Mouse (Mus musculus) naive thymus-derived CD4-positive, alpha-beta T cell, adult 2 months (primary cell): ENCODE results near the gene Gp5.
"Not testable (repeated sequence)": the region's sequence is repeated elsewhere in the genome, so short reads cannot be mapped to it uniquely, and the experiment has no call there.

ENCODE experiments used
- DNase-seq: peaks from one replicate; pipeline ENCODE4 v3.0.0-alpha.2; 2011; ENCODE audit warnings: low read depth

Gene Gp5

DNA sequence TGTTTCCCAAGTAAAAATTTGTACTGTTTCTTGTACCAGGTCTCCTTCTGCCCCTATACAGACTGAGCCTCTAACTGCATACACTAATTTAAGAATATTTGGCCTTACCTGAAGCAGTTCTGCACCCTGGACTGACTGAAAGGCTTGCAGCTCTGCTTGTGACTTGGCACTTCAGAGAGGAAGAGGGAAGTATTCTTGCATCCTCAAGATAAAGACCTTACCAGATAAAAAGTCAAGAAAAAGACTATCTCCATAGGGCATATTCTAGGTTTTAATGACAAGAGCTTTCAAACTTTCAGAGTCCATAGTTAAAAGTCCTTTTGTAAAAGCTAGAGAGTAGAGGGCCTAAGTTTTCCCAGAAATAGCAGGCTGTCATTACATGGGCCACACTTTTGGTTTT is at the start of gene Gp5:
Gp5 (minus strand) TSS at position 133 of the 400 bp plus-strand sequence.
- no peak for DNase-seq

DNA sequence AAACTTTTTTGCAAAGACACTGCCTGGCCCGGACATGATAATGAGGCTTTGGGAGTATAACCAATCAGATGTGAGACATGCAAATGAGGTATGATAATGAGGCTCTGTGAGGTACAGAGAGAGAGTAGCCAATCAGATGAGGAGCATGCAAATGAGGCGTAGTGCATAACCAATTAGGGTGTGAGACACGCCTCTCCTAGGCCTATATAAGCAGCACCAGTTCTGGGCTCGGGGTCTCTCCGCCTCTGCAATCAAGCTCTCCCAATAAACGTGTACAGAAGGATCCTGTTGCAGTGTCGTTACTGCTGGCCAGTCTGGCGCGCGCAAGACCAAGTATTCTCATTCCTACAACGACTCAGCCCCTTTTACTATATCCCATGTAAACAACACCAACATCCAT is 42.9 kb upstream of the Gp5 start:
- DNase-seq, result not testable (repeated sequence)

DNA sequence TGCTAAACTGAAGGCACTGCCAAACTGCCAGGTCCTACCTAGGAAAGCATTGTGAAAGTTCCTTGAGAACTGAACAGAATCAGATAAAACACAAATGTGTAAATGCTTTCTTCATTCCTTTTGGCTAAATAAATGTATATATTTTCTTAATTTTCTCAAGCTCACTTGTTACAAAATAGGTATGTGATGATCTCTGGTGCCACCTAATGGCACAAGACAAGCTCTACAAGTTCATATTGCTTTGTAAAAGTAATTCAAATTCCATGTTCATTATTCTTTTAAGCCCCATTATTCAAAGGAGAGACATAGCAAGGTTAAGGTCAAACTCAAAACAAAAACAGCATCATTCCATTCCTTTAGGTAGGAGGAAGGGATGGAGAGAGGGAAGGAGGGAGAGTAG is 3.7 kb upstream of the Gp5 start:
- peak; percentile 53 for DNase-seq

GRCm38 (mm10) chr16:30310171-30310515 is 436 bp downstream of the Gp5 start:
- no peak for DNase-seq

GRCm38 (mm10) chr16:30309395-30310170 is 996 bp downstream of the Gp5 start:
- DNase-seq, result peak; percentile 40

DNA sequence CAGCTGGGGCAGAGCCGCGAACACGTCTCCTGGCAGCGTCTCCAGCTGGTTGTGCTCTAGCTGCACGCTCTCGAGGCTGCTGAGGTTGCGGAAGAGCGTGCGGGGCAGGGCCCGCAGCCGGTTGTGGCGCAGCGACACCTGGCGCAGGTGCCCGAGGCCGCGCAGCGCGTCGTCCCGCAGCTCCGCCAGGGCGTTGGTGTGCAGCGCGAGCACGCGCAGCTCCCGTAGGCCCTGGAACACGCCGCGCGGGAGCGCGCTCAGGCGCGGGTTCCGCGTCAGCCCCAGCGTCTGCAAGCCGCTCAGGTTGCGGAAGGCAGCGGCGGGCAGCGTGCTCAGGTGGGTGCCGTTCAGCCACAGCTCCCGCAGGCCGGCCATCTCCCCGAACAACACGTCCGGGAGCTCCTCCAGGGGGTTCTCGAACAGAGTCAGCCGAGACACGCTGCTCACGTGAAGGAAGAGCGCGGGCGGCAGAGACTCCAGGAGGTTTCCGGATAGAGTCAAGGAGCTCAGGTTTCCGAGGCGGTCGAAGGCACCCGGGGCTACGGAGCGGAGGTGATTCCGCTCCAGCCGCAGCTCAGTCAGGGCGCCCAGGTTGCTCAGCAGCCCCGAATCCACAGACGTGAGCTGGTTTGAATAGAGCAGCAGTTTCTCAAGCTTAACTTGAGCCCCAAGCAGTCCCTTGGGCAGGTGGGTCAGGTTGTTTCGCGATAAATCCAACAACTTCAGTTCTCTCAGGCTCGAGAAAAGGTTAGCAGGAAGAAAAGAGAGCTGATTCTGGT is 1.8 kb downstream of the Gp5 start:
- DNase-seq, result peak; percentile 63

GRCm38 (mm10) chr16:30307961-30308615 is 2.5 kb downstream of the Gp5 start:
- no peak for DNase-seq

- DNase-seq, result no peak
These were observed 3.3 kb downstream of the Gp5 start for GRCm38 (mm10) chr16:30307306-30307705.

DNA sequence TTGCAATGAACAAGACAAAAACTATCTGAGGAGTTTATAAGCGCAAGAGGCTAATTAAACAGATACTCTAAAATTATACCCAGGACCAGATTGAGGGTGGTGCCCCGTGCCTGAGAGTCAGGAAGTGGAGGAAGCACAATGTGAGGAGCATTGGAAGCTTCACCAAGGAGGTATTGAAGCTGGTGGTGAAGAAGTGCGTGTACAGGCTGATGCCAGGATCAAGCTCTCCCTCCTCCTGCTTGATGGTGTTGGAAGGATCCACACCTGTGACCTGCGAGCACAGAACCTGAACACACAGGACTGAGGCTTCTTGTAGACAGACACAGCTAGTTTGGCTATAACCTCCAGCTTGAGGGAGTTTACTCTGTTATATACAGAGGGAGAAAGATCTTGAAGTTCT is 4.5 kb downstream of the Gp5 start:
- no peak for DNase-seq

- DNase-seq, result no peak
These were observed 6.3 kb downstream of the Gp5 start for GRCm38 (mm10) chr16:30304236-30304635.

DNA sequence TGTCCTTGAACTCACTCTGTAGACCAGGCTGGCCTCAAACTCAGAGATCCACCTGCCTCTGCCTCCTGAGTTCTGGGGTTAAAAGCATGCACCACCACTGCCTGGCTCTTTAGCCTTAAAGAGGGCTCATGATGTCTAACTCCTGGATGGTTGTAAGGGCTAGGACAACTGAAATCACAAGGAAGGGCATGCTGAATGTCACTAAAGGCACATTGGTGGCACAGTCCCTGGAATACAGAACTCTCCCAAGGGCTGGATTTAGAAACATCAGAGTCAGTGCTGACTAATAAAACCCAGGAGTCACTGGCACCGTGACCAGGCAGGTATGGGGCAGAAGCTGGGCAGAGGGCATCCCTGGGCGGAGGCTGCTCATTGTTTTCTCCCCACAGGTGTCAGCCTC is 7.2 kb downstream of the Gp5 start:
- no peak for DNase-seq

- no peak for DNase-seq
These were observed 7.9 kb downstream of the Gp5 start for GRCm38 (mm10) chr16:30302686-30303085.

DNA sequence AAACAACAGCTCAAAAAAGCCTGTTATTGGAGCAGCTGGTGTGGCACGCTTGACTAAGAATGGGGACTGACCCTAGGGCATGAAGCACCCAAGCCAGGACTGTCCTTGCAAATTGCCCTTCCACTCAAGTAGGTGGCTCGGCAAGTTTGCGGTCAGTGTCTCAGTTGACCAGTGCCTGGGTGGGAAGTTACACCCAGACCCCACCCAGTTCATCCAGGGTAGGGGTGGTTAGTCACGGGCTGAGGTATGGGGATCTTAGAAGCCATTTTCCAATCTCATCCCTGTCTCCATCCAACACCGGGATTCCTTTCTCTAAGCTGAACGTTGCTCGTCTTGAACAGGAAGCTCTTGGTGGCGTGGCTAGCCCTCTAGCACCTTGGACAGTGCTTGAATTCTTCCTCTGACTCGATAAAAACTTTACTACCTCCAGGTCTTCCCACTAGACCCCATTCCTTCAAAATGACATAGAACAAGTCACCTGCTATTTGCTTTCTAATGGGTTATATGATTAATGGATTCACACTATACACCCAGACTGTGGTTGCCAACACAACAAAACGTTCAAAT is 10.8 kb downstream of the Gp5 start:
- DNase-seq, result no peak

- DNase-seq, result no peak
These were observed 13.1 kb downstream of the Gp5 start for GRCm38 (mm10) chr16:30297450-30297849.

- no peak for DNase-seq
These were observed 13.8 kb downstream of the Gp5 start for GRCm38 (mm10) chr16:30296601-30297275.

DNA sequence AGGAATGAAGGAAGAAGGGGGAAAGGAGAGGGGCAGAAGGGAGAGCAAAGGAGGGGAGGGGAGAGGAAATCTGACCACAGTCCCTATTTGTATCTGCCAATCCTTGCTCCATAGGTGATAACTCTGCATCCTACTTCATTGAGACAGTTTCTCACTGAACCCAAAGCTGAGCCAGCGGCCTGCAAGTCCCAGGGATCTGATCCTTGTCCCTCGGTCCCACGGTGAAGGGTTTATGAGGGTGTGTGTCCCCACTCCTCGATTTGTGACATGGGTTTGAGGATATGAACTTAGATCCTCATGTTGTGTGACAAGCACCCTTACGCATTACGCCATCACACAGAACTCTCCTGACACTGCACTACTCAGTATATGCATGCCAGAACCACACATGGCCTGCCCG is 15.5 kb downstream of the Gp5 start:
- DNase-seq, result no peak

DNA sequence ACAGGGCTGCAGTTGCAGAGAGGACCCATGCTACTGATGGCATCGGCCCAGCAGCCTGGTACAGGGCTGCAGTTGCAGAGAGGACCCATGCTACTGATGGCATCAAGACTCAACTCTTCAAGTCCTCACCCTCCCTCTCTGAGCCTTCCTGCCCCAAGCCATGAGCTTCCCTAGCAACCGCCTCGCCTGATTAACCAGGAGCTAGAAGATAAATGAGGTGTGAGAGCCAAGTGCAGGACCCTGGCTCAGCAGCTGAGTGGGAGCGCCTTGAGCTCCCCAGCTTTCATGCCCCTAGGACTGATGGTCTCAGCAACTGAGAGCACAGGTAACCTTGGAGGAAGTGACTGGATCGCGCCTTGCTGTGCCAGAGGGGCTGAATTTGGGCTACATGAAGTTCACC is 20.1 kb downstream of the Gp5 start:
- no peak for DNase-seq

DNA sequence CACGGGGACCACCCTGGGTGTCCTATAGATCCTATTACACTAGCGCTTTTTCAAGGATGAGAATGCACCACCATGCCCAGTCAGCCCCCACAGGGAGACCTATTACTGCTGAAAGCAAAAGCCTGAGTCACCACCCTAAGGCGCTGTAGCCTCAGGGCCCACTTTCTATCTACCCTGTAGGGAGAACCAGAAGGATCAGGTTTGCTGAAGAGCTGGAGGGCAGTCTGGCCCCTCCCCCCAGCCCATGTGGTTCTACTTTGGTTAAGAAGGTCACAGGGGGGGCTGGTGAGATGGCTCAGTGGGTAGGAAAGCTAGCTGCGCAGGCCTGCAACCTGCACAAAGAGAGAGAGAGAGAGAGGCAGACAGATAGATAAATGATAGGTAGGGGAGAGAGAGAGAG is 24.9 kb downstream of the Gp5 start:
- no peak for DNase-seq

- DNase-seq, result peak; percentile 55
These were observed 26.7 kb downstream of the Gp5 start for GRCm38 (mm10) chr16:30283743-30284337.

DNA sequence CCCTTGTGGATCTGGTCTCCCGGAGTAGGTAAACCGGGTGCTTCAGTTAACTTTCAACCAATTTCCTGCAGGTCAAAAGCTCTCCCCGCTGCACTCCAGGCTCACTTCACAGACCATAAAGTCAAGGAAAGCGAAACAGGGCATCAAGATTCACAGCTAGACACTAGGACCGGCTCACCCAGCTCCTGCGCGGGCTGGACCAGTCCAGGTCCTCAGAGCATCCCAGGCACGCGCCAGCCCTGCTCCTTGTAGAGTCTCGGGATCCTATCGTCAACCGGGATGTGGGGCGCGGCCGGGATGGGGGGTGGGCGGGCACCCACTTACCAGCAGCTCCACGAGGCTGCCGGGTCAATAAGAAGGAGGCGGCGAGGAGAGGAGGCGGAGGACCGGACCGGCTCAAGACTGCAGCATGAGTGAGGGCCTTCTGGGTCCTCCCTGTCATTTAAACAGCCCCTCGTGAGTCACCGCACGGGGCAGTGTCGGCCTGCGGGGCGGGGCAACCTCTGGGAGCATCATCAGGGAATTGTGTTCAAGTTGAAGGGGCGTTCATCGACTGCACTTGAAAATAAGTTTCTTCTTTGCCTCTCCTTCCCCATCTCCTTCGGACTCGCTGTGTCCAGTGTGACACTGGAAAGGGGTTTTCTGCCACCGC is 27.6 kb downstream of the Gp5 start, which contains the start of gene Lrrc15:
Lrrc15 (minus strand) TSS at position 413 of the 652 bp plus-strand sequence.
- DNase-seq, result no peak

DNA sequence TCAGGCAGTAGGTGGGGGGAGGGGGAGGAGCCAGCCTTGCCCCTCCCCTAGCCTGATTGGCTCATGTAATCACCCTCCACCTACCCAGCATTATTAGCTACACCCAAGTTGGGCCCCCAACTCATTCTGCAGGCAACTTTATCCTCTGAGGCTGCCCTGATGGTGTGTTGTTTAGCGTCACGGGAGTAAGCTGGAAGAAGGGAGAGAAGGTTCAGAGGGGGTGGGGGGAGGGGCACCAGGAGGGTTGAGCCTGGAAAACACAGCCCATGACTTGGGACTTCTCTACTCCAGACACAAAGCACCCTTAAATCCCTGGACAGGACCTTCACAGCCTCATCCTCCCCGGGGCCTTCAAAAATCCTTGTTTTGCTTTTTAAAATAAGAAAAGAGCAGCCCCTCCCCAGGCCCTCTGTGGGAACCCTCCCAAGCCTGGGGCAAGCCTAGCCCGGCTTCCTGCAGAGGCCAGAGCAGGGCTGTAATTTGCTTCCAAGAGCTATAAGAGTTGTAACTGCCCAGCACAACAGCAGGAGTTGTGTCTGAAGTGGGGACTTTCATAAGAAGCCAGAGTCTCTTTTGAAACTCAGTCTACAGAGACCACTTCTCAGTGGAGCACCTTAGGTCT is 29.8 kb downstream of the Gp5 start:
- no peak for DNase-seq
